ENCODE assay signal across 28 mouse cellular contexts in genomic region chr3:38656790-38657189, GRCm38 (mm10).
"Had no signal": no experiment of that assay in that cellular context is flagged by ENCODE, and none has a peak within 500 bp of the region (broad histone marks: within the 10 kb centered on the region; RNA-seq: fewer than 3 reads in every experiment).

No protein-coding gene starts in this region.

- H3K36me3 ChIP-seq: embryonic facial prominence, embryonic 10.5 days; embryonic facial prominence, embryonic 12.5 days; embryonic facial prominence, embryonic 13.5 days; embryonic facial prominence, embryonic 15.5 days; forebrain, embryonic 10.5 days; forebrain, embryonic 12.5 days; forebrain, embryonic 15.5 days had no signal

- H3K4me2 ChIP-seq: embryonic facial prominence, embryonic 12.5 days; embryonic facial prominence, embryonic 13.5 days; embryonic facial prominence, embryonic 15.5 days; forebrain, embryonic 12.5 days; forebrain, embryonic 13.5 days; forebrain, embryonic 15.5 days had no signal

- H3K27ac ChIP-seq: embryonic facial prominence, embryonic 10.5 days; embryonic facial prominence, embryonic 12.5 days; embryonic facial prominence, embryonic 13.5 days; embryonic facial prominence, embryonic 15.5 days; forebrain, embryonic 10.5 days; forebrain, embryonic 12.5 days; forebrain, embryonic 13.5 days; forebrain, embryonic 15.5 days; gastrocnemius, adult 2 months had no signal

- H3K4me1 ChIP-seq: embryonic facial prominence, embryonic 15.5 days had no signal

- DNase-seq: cerebellum, adult 18-20 months; cerebellum, adult 2 months; cerebellum, adult 8-10 months; cerebellum, adult 9-10 months; cerebellum, adult 9-11 months; cerebellum, postnatal 10 days; cerebellum, postnatal 14 days; cerebellum, postnatal 25 days; cerebellum, postnatal 36 days; embryo, embryonic 11 days; forebrain, postnatal 0 days; gastrocnemius, adult 2 months; gastrocnemius, postnatal 10 days; gastrocnemius, postnatal 14 days; gastrocnemius, postnatal 25 days; gastrocnemius, postnatal 36 days; heart, adult 18-20 months had no signal

- H3K9ac ChIP-seq: embryonic facial prominence, embryonic 12.5 days; embryonic facial prominence, embryonic 13.5 days; embryonic facial prominence, embryonic 15.5 days; forebrain, embryonic 12.5 days; forebrain, embryonic 13.5 days; forebrain, embryonic 15.5 days; forebrain, postnatal 0 days had no signal

- ATAC-seq: forebrain, embryonic 13.5 days; forebrain, embryonic 14.5 days; forebrain, embryonic 15.5 days; forebrain, embryonic 16.5 days; forebrain, postnatal 0 days had no signal

- H3K27me3 ChIP-seq: embryonic facial prominence, embryonic 12.5 days; embryonic facial prominence, embryonic 13.5 days; embryonic facial prominence, embryonic 15.5 days; forebrain, embryonic 12.5 days; forebrain, embryonic 13.5 days; forebrain, embryonic 15.5 days had no signal

- H3K4me3 ChIP-seq: embryonic facial prominence, embryonic 10.5 days; embryonic facial prominence, embryonic 12.5 days; embryonic facial prominence, embryonic 13.5 days; embryonic facial prominence, embryonic 15.5 days; erythroblast, embryonic 14.5 days; forebrain, embryonic 10.5 days; forebrain, embryonic 12.5 days; forebrain, embryonic 13.5 days; forebrain, embryonic 15.5 days; gastrocnemius, adult 2 months had no signal

- H3K9me3 ChIP-seq: embryonic facial prominence, embryonic 10.5 days; embryonic facial prominence, embryonic 12.5 days; embryonic facial prominence, embryonic 13.5 days; embryonic facial prominence, embryonic 15.5 days; forebrain, embryonic 10.5 days; forebrain, embryonic 12.5 days; forebrain, embryonic 13.5 days; forebrain, embryonic 15.5 days had no signal
